Mouse (Mus musculus): Measurements from ENCODE around the gene Wee2.

GRCm38 (mm10) chr6:40431356-40431755 lies 7.5 kb upstream of the Wee2 start:
- TF ChIP-seq CTCF (IDR thresholded peaks at IDR 0.05; ENCODE audit: control insufficient read depth, insufficient read depth, insufficient replicate concordance, low read depth, low read length) (no peak), POLR2A (IDR thresholded peaks at IDR 0.05; ENCODE audit: control insufficient read depth, low read depth, low read length) (no peak)

Data from testis, adult 2 months (tissue).